Mouse (Mus musculus) testis, adult 2 months (tissue): ENCODE results near the gene Sfxn4. TPM values are rescaled to one million over a fixed set of nuclear protein-coding genes. Genes with fewer than 3 reads are reported as not detected.

Experiments used
- H3K27ac ChIP-seq: fragments of 200-500 bp; 2 replicates; pipeline ENCODE4 v1.5.1; 2012; ENCODE audit warnings: low read depth, low read length; ENCODE audit not compliant: control insufficient read depth, insufficient read depth
- H3K27me3 ChIP-seq: fragments of 200-500 bp; 2 replicates; pipeline ENCODE4 v1.6.1; 2012; ENCODE audit warnings: mild to moderate bottlenecking, low read length, moderate library complexity; ENCODE audit not compliant: control insufficient read depth, insufficient read depth
- H3K36me3 ChIP-seq: fragments of 200-500 bp; 2 replicates; pipeline ENCODE4 v1.6.1; 2012; ENCODE audit warnings: mild to moderate bottlenecking, low read length; ENCODE audit not compliant: control insufficient read depth, insufficient read depth
- H3K4me1 ChIP-seq: fragments of 200-500 bp; 2 replicates; pipeline ENCODE4 v1.6.1; 2012; ENCODE audit warnings: low read length; ENCODE audit not compliant: control insufficient read depth, insufficient read depth
- H3K4me3 ChIP-seq: fragments of 200-500 bp; 2 replicates; pipeline ENCODE4 v1.5.1; 2012; ENCODE audit warnings: low read depth, mild to moderate bottlenecking, low read length, moderate library complexity, mixed read lengths; ENCODE audit not compliant: control insufficient read depth
- CTCF ChIP-seq: fragments of 200-500 bp; IDR thresholded peaks from 2 replicates; pipeline ENCODE4 v1.5.1; 2012; ENCODE audit warnings: low read depth, mild to moderate bottlenecking, inconsistent platforms, low read length, moderate library complexity; ENCODE audit not compliant: control insufficient read depth, insufficient read depth, insufficient replicate concordance
- POLR2A ChIP-seq: fragments of 200-500 bp; IDR thresholded peaks from 2 replicates; pipeline ENCODE4 v1.6.1; 2012; ENCODE audit warnings: low read depth, mild to moderate bottlenecking, inconsistent platforms, low read length, moderate library complexity; ENCODE audit not compliant: control insufficient read depth
- polyA plus RNA-seq: library from polyadenylated mRNA; depleted of rRNA; stranded (reverse); fragments of >200 nt; gene quantifications from 2 replicates; pipeline ENCODE4 v1.2.3, GENCODE M21; 2012

Gene Sfxn4
- polyA plus RNA-seq, 1 experiment = 1.1 TPM

DNA sequence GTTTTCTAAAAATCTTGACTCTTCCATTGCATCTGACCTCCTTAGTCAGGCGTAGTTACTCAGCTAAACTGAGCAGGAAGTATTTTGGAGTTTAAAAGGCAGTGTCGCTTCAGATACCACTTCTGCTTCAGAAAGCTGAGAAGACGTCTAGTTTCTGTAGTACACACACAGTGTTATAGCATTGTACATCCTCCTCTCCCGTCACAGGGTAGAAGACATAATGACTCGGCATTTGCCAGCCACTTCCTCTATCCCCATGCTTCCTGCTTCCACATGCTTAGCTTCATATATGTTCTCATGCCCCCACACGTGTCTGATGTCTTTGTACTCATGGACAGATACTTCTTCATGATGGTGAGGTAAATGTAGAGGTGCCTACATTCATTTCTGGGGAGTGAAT is 42.6 kb downstream of the Sfxn4 start:
- peaks cover 1% of the 10 kb centered on the region for H3K36me3 ChIP-seq
- H3K27me3 ChIP-seq = no peaks in the 10 kb centered on the region
- H3K4me3 ChIP-seq = no peak overlapping the region
- no peak overlapping the region for H3K27ac ChIP-seq
- TF ChIP-seq CTCF = no peak
- TF ChIP-seq POLR2A = no peak
- H3K4me1 ChIP-seq = no peaks in the 10 kb centered on the region

DNA sequence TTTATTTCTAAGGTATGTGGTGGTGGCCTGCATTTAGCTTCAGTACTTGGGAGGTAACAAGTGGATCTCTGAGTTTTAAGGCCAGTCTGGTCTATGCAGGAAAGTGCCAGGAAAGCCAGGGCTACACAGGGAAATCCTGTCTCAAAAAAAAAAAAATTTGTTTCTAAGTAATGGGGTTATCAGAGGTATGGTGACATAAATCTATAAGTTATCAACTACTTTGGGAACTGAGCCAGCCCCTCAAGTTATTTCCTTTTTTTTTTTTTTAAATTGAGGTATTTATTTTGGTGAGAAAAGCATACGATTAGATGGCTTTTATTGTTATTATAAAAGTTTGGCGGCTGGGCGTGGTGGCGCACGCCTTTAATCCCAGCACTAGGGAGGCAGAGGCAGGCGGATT is 48.1 kb downstream of the Sfxn4 start:
- TF ChIP-seq CTCF (no peak), POLR2A (no peak)
- Histone ChIP-seq H3K4me1 (peaks cover 6% of the 10 kb centered on the region), H3K36me3 (peaks cover 1% of the 10 kb centered on the region), H3K27ac (no peak overlapping the region), H3K27me3 (no peaks in the 10 kb centered on the region), H3K4me3 (no peak overlapping the region)

DNA sequence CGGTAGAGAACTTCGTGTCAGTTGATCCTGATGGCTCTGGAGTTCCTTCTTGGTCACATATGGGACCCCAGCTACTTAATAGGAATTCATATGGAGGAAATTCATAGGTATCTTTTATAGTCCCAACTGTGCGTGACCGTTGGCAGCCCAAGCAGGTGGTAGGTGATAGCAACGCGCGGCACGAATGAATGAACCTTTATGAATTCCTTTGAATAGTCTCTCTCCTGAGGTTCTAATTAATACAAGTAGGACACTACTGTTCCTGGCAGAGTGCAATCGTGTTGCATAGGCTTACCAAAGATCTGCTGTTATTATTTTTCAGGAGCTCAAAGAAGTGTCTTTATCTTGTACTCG is 49.3 kb downstream of the Sfxn4 start:
- H3K4me3 ChIP-seq = peak overlapping the region; percentile 92
- peaks cover 6% of the 10 kb centered on the region for H3K4me1 ChIP-seq
- TF ChIP-seq CTCF (no peak), POLR2A (no peak; the same call in 1 of the 2 replicates)
- no peaks in the 10 kb centered on the region for H3K27me3 ChIP-seq
- H3K36me3 ChIP-seq = no peaks in the 10 kb centered on the region
- H3K27ac ChIP-seq = peak overlapping the region; percentile 90

DNA sequence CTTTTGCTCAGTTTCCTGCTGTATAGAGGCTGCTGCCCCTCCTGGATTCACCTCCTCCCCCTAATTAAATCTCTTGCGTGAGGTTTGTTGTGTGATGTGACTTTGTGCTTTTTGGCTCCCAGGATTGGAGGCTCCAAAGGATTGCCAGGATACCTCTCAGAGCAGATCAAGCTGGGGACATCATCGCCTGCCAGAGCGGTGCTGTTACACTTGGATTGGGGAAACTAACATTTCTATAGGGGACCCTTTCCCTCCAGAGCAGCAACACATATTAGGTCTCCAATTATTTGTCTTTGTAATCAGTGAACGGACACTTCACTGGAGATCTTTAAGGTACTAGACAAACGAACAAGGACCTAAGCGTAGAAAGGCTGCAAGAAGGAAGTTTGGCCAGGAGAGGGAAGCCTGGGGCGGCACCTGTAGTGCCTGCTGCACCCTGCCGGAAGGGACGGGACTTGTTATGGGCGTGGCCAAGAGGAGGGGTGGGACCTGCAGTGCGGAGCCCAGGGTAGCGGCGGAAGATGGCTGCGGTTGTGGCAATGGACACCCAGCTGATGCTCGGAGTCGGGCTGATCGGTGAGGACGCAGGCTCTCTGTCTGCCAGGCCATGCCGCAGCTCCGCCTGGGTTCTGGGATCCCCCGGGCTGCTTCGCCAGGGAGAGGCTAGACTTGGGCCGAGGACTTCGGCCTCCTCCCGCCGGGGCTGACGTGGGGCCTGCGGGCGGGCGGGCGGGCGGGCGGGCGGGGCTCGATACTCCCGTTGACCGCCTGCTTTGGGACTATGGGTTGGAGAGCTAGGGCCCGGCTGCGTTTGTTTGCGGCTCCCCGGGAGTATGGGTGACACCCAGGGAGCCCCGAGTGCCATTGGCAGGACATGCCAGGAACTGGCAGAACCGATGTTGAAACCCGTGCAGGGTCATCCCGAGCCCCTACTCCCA is 49.9 kb downstream of the Sfxn4 start, which contains the start of gene Fam45a:
Gene Fam45a (plus strand): TSS at position 488 of the 938 bp plus-strand sequence.
- no peaks in the 10 kb centered on the region for H3K36me3 ChIP-seq
- H3K4me3 ChIP-seq = peak within 1 kb of the TSS; percentile 92
- TF ChIP-seq POLR2A (peak; percentile 94), CTCF (peak; percentile 68; the same call in 1 of the 2 replicates)
- H3K27me3 ChIP-seq = no peaks in the 10 kb centered on the region
- H3K27ac ChIP-seq = peak within 1 kb of the TSS; percentile 90
- H3K4me1 ChIP-seq = peaks cover 6% of the 10 kb centered on the region

DNA sequence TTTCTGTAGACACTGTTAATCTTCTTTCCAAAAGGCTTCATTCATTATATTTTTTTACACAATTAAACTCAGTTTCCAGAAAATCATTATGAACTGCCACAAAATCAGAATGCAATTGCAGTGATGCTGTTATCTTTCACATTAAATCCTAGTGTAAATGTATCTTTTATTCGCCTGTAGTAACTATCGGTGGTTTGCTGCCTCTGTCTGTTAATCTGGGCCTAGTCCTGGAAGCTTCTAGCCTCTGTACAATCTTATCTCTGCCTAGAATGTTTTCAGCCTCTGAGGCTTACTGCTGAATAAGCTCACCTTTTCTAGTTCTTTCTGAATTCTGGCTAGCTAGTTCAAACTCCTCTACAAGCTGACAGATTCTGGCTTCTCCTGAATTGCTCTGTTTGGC is 51.4 kb downstream of the Sfxn4 start:
- no peaks in the 10 kb centered on the region for H3K36me3 ChIP-seq
- TF ChIP-seq POLR2A (no peak), CTCF (no peak)
- peaks cover 6% of the 10 kb centered on the region for H3K4me1 ChIP-seq
- no peak overlapping the region for H3K4me3 ChIP-seq
- H3K27me3 ChIP-seq = no peaks in the 10 kb centered on the region
- H3K27ac ChIP-seq = no peak overlapping the region

DNA sequence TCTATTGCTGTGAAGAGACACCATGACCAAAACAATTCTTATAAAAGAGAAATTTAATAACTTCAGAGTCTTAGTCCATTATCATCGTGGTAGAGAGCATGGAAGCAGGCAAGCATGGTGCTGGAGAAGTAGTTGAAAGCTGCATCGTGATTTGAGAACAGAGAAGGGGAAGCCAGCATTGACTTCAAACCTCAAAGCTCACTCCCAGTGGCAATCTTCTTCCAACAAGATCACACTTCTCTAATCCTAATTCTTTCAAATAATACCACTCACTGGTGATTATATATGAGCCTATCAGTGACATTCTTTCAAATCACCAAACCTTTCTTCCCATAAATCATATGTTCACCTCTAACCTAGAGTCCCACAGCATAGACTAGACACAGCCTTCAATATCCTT is 56.4 kb downstream of the Sfxn4 start:
- Histone ChIP-seq H3K4me3 (no peak overlapping the region), H3K4me1 (no peaks in the 10 kb centered on the region), H3K36me3 (no peaks in the 10 kb centered on the region), H3K27ac (no peak overlapping the region), H3K27me3 (no peaks in the 10 kb centered on the region)
- no peak for TF ChIP-seq CTCF
- no peak for TF ChIP-seq POLR2A

DNA sequence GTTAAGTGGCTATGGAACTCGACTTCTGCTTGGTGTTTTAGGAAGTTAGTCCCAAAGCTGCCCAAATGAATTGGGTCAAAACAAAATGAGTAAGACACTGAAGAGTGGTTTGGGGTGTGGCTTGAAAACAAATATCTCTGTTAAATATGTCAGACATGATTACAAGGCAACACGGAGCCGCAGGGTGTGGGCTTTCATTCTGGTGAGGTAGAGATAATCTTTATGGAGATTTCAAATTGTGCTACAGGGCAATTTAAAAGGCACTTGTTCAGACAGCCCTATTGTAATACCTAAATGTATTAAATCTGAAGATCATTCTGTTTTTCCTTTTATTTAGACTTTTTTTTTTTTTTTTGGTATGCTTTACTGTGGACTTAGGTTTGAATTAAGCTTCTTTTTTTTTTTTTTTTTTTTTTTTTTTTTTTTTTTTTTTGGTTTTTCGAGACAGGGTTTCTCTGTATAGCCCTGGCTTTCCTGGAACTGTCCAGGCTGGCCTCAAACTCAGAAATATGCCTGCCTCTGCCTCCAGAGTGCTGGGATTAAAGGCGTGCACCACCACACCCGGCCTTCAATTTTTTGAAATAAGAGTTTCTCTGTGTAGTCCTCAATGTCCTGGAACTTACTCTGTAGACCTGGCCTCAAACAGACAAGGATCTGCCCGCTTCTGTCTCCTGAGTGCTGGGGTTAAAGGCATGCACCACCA is 61.3 kb downstream of the Sfxn4 start:
- Histone ChIP-seq H3K27ac (no peak overlapping the region), H3K36me3 (no peaks in the 10 kb centered on the region), H3K4me1 (no peaks in the 10 kb centered on the region), H3K4me3 (no peak overlapping the region), H3K27me3 (no peaks in the 10 kb centered on the region)
- TF ChIP-seq POLR2A = no peak
- no peak for TF ChIP-seq CTCF
